Mouse (Mus musculus): ENCODE results near the gene Fabp7. TPM values are rescaled to one million over a fixed set of nuclear protein-coding genes. Genes with fewer than 3 reads are reported as not detected.

The Fabp7 gene
- total RNA-seq, 2 experiments from 2014 or later: 606 to 635 TPM

DNA sequence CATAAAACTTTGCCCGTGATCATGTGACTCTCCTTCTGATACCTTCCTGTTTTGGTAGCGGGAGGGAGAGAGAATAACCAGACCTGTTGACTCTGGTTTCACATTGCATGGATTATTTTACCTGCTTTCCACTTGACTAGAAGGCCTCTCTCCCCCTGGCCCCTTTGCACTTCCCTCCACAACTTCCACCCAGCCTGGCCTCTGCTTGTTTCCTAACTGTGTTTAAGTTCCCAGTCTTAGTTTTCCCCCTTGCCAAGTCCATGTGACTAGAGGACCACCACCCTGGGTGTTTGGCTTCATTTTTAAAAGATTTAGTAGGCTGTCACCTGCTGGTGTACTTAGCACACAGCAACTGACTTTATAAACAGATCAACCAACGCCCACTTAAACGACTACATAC is 11.4 kb downstream of the Fabp7 start:
- peak in 1 of 2 experiments; percentile 28 for DNase-seq (ENCODE audit: low spot score in 2 of 2)

DNA sequence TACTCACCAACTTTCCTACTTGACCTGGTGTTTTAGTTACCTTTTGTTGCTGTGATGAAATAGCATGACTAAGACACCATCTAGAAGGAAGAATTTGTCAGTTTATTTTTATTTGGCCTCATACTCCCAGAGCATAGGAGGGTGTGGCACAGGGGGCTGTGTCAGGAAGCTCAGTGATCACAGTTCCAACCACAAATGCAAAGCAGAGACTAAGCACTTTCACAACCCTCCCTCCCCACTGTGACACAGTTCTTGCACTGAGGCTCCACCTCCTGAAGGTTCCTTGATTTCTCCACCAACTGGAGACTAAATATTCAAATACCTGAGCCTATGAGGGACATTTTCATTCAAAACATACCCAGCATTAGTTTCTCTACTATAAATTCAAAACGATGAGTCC is 14.8 kb downstream of the Fabp7 start:
- no peak for DNase-seq (ENCODE audit: low spot score in 2 of 2)

DNA sequence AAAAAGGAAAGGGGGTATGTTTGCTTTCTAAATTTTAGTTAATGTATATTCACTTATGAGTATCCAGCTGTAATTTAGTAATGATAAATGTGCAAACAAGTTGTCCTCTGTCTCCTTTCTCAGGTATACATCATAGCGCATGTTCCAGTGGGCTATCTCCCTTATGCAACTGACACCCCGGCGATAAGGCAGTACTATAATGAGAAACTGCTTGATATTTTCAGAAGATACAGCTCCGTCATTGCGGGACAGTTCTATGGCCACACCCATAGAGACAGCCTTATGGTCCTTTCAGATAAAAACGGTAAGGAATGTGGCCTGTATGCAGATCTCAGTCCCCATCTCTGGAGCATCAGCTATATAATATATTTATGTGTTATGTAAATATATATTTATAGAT is 23.1 kb downstream of the Fabp7 start:
- DNase-seq (ENCODE audit: low spot score in 2 of 2): no peak

DNA sequence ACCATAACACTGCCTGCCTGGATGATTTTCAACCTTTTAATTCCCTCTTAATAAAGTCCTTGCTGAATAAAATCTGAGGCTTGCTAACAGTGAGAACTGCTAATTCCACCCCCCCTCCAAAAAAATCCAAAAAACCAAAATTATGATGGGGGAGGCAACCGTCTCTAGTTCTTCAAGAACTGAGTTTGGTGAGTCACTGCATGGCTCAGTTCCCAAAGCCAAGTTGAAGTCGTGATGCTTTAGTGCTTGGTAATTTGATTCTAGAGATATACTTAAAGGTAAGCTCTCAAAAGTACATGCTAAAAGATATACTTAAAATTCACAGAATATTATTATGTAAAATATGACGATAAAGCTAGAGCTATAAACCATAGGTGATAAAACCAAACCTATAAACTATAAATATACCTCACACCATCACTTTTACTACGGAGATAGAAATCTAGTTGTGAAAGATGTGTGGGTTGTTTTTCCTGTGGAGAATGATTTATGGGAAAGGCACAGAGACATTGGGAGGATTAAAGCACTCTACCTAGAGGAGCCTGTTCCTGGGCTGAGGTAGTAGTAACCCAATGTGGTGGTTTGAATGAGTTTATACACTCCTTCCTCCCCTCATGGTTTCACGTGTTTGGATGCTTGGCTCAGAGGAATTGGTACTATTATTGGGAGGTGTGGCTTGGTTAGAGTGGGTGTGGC is 27.6 kb downstream of the Fabp7 start:
- DNase-seq (ENCODE audit: low spot score in 2 of 2): no peak

DNA sequence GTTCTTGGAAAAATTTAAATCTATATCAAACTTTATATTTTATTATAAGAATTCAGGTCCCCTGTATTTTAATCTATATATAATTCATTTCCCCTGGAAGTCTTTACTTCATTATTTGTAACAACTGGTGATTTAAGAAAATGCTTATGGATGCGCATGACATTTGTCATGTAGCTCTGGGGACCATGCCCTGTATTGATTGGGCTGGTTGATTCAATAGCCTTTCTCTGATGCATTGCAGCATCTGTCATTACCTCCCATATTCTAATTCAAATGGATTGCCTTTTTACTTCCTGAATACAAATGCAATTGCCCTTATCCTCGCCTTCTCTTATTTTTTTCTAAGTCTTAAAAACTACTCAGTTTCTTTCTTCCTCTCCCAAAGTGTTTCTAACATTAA is 29.6 kb downstream of the Fabp7 start:
- DNase-seq (ENCODE audit: low spot score in 2 of 2): no peak

DNA sequence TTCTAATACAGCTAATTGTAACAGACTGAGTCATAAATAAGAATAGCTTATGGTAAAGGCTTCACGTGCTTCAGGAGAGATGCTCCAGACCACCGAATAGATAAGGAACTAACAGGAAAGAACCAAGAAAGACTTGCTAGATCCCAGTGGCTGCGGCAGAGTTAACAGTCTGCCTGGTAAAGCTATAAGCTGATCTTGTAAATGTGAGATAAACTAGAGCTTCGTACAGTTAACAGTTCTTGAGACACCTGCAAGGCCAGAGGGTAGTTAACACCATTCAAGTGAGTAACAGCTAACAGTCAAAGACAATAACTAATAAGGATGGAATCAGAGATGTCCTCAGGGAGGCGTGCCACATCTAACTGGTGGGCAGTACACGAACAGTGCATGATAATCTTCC is 31.2 kb downstream of the Fabp7 start:
- no peak for DNase-seq (ENCODE audit: low spot score in 2 of 2)

DNA sequence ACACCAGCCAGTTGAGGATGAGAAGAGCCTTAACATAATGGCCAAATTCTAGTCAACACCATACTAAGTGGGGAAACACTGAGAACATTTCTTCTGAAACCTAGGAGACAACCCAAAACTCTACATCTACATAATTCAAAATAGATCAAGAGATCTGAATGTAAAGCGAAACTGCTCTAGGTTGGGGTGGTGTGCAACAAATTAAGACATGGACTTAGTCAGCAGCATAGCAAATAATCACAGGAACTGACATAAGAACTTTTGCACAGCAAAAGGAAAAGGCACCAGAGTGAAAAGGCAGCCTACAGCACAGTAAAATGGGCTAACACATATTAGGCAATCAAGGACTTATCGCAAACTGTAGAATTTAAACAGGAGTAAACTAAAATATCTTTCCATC is 34.5 kb downstream of the Fabp7 start:
- no peak for DNase-seq (ENCODE audit: low spot score in 2 of 2)

DNA sequence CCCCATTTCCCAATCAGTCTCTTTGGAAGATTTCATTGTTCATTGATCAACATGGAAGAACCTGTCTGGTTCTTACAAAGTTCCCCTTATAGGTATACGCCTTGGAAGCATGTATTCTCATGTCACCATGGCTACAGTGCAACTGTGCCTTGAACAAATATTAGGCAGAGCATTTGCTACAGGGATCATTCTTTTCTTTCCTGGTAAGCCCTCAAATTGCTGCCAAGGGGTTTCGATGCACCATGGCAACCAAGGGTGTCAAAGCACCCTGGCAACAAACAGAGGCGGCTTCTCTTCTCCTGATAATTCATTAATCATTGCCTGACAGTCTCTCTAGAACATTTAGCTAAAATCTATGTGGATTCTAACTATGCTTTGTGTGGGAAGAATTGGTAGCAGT is 37.8 kb downstream of the Fabp7 start:
- peak; percentile 34 to 55 for DNase-seq (ENCODE audit: low spot score in 2 of 2)

DNA sequence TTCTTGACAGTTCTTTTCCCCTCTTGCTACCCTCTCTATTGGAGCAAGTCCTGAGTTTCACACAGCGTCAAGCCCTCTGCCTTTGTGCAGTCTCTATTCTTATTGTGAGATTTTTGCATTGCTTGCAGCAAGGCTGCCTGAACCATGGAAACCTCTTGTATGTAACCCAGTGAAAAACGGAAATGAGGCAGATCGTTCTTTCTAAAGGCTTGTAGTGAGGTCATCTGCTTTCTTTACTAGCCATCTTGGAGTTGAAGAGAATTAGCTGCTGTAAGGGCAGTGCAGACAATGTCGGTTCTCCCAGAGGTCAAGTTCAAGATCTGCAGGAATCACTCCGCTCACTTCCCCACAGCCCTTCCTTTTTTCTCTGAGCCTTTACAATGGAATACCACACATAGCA is 44.0 kb downstream of the Fabp7 start:
- DNase-seq (ENCODE audit: low spot score in 2 of 2): no peak

DNA sequence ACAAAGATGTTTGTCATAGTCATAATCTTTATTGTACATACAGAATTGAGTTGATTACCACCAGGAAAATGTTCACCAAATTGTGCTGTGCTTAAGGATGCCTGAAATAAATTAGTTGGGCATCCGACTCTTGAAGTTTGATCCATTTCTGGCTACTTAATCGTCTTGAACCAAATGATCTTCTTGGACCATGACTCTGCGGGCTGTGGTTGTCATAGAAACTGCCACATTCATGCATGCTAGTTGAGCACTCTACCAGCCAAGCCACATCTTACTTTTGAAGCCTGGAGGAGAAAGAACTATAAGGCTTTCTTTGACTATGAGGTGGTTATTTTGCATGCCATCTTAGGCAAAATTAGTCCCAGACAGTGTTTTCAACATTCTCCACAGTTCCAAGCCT is 44.9 kb downstream of the Fabp7 start:
- no peak for DNase-seq (ENCODE audit: low spot score in 2 of 2)

DNA sequence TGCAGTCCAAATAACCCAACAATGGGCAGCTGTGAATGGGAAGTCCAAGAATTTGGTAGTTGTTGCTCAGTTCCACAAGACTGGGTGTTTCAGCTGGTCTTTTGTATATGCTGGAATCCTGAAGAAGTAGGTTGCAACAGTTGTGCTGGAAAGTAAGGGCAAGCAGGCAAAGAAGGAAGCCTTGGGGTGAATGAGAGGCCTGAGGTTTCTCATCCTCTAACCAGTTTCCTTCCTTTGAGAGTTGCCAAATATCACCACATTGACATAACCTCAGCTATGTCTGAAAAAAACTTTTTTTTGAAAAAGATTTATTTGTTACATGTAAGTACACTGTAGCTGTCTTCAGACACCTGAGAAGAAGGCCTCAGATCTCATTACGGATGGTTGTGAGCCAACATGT is 50.4 kb downstream of the Fabp7 start:
- no peak for DNase-seq (ENCODE audit: low spot score in 2 of 2)

DNA sequence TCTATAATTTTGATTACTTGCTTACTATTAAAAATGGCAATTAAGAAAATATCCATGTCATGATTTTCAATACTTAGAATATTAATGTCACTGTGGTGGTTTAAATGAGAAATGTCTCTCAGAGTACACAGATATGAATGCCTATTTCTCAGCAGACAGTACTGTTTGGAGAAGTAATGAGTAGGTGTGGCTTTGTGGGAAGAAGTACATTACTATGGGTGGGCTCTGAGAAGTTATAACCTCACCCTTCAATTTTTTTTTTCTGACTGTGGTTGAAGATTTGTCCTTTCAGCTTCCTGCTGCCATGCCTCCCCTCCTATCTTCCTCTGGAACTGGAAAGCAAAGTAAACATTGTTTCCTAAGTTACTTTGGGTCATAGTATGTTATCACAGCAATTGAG is 51.3 kb downstream of the Fabp7 start:
- no peak for DNase-seq (ENCODE audit: low spot score in 2 of 2)

Other genes starting within 250 kb of the Fabp7 start
- 1 to 10 TPM; 6.8 to 9.8 TPM for gene Pkib, start 152.9 kb upstream of the Fabp7 start, total RNA-seq (2021)
- gene Smpdl3a, start 9.5 kb downstream of the Fabp7 start, total RNA-seq (2021): 10 to 100 TPM; 25.6 to 27.4 TPM